Mouse (Mus musculus) adrenal gland, adult (tissue): Measurements from ENCODE around the gene Shank2.

Experiments
- DNase-seq, 2 experiments: peaks; one replicate each; pipeline ENCODE4 v3.0.0; 2022 to 2023; ENCODE audit warnings: low spot score in 1 of 2; ENCODE audit not compliant: inconsistent age in 2 of 2

The Shank2 gene

DNA sequence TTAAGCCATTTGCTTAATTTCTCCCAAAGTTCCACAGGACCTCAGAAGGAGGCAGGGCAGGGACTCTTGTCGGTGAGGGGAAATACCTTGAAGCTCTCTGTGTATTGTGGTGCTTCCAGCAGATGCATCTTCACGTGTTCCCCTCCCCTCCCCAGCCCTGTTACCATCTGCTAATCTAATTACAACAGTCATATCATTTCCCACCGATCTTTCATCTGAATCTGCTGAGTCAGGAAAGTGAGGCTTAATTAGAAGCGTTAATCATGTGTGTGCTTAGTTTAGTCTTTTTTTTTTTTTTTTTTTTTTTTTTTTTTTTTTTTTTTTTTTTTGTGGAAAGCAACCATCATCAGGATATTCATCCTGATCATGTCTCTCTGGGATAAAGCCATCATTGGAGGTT is 256.6 kb downstream of the Shank2 start:
- no peak for DNase-seq

DNA sequence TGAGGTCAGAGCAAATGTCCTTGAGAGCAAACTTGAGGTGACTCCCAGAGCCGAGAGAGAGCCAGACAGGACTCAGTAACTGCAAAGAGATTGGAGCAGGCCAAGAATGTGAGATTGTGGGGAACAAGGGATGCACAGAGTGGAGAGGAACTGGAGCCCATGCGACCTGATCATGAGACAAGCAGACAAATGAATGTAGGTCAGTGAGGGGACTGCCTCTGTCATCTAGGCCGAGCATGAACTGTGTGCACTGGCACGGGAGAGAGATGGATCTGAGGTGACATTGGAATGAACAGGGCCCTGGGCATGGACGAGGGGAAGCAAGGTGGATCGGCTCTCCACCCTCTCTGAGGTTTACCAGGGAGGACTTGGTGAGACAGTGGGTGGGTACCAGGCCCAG is 260.9 kb downstream of the Shank2 start:
- DNase-seq: peak in 1 of 2 experiments; percentile 47

DNA sequence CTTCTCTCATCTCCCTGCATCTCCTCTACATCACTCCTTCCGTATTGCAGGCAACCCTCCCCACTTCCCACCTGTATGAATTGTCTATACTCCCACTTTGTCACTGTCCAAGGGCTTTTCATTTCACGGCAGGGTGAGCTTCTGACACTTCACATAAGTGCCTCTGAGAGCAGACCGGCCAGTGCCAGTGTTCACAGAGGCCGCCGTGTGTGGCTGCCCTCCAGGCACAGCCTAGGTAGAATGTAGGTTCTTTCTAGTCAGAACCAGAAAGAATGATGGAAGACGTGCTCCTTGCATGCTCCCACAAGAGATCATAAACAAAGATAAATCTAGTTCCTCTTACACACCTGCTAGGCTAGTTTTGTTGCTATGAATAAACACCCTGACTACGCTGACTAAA is 265.0 kb downstream of the Shank2 start:
- no peak for DNase-seq

DNA sequence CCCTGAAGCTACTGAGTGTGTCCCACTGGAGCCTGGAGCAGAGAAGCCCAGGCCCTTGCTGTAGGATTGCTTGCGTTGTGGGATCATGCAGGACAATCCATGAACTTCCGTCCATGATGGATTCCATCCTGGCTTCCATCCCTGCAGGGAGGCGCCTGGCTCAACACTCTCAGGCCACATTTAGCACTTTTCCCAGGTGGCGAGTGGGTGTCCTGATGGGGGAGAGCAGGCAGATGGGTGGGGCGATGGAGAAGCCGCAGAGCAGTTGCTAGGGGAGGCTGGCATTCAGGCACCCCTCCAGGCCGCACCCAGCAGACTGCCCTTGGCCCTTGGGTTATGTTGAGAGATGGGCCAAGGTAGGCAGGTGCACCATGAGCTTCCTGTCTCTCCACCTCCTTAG is 266.6 kb downstream of the Shank2 start:
- no peak for DNase-seq

DNA sequence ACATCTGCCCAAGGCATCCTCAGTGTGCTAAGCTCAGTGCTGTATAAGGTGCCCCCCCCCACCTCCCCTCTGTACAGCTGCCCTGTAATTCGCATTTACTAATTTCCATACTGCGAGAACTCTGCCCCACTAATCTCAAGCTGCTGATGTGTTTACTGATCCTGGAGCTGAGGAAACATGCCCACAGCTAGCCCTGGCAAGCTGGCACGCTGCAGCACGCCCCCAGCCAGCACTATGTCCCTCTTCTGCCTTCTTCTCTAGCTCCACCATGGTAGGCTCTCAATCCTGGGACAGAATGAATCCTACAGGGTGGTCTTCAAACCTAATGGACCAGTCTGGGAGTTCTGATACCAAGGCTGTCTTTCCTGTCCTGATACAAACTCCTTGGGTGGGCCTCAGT is 267.1 kb downstream of the Shank2 start:
- no peak for DNase-seq

DNA sequence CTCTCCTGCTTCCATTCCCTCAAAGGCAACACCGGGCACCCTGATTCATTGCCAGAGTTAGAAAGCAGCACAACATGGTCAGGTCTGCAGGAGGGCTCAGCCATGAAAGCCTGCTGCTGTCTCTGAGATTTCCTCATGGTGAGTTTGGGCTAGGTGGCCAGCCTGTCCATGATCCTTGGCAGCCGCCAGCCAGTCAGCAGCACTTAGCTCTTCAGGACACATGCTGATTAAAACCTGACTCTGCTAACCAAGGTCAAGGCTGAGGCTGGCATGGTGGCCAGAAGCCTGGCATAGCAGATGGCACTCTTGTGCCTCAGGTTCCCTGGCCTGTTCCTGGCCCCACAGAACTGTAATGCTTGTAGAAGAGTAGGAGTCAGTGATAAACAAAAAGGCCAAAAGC is 269.3 kb downstream of the Shank2 start:
- no peak for DNase-seq

DNA sequence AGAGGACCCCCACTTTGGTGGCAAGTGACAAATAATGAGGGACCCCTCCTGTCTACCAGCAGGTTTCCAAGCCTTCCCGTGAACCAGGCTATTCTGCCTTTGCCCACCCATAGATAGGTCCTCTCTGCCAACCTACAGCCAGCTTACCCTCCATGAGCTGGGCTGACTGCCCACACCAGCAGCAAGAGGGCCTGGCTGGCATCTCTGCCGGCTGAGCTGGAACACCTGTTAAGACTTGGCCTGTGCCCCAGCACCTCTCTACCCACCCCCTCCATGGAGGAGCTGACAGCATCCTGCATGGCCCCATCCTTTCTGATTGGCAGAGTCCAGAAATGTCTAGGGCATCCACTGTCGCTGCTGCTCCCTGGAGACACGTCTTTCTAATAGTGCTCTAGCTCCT is 277.0 kb downstream of the Shank2 start:
- DNase-seq: no peak

DNA sequence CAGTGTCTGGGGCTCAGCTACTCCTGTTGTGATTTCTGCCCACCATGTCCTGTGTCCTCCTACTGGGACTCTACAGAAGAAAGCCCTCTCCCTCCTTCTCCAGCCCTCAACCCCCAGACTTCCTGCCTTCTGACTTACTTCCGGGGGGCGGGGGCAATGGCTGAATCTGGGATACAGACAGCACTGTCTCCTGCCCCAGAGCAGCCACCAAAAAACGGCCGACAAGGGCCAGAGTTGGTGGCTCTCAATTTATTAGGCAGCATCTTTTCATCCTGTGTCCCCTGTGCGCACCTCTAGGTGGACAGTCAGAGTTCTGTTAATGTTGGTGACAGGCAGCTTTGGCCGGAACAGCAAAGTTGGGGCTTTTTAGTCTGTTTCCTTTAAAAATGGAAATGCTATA is 282.0 kb downstream of the Shank2 start:
- DNase-seq: peak in 1 of 2 experiments; percentile 32

DNA sequence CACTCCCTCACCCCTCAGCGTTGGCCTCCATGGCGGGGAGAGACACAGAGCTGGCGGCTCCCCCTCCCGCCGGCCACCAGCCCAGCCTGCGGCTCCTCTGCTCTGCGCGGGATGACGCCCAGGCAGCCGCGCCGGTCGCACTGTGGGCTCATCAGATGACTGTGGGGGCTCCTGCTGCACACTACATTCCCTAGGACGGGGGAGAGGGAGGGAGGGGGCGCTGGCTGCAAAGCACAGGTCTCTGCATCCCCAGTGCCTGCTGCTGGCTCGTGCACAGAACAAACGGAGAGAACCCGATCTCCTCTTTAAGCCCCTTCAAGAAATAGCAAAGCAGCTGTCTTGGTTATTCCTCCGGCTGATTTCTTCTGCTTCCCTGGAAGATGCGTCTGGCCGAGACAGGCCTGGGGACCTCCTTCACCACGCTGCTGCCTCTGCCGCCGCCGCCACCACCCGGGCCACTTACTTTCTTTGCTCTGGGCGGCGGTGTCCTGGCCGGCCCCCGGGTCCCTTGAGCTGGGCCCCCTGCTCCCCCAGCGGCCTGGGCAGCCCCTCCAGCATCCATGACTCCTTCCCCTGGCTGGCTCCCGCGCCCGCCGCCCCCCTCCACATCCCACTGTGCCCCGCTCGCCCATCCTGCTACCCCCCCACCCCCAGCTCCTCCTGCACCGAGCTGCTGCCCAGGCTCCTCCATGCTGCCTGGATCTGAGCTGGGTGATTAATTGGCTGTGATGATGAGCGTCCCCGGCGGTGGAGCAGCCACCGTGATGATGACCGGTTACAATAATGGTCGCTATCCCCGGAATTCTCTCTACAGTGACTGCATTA is 282.7 kb downstream of the Shank2 start:
- DNase-seq: peak; percentile 20 to 43

DNA sequence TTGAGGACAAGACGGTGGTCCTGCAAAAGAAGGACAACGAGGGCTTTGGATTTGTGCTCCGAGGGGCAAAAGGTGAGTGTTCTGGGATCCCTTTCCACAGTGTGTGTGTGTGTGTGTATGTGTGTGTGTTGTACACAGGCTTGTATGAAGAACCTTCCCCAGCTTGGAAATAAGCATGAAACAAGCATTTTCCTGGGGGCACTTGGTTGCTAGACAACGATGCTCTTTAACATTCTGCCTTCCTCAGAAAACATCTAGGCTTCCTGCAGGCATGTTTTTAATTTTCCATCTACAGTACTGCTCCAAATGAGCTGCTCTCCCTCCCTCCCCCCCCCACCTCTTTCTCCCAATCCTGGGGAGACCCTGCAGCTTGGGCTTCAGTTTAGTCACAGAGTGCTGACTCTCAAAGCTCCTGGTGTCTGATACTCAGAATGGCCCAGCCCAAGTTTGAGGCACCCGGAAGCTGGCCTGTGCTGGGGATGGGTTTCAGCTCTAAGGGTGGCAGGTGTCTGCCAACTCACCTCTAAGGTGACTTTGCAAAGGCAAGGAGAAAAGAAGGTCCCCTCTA is 283.4 kb downstream of the Shank2 start:
- no peak for DNase-seq

DNA sequence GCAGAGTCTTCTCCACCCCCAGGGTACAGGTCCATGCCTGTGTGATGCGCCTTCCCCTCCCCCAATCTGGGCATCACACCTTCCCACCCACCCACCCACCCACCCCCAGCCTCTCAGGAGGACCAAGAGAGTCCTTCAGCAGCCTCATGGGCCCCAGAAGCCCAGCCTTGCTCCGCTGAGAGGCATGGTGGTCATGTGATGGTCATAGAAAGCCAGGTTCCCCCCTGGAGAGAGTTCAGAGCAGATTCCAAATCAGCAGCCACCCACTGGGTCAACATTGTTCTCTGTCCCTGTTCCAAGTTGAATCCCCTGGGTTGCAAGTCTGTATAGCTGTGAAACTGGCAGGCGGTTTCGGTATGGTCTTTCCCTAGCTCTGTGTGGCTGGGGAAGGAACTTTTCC is 284.2 kb downstream of the Shank2 start:
- no peak for DNase-seq

DNA sequence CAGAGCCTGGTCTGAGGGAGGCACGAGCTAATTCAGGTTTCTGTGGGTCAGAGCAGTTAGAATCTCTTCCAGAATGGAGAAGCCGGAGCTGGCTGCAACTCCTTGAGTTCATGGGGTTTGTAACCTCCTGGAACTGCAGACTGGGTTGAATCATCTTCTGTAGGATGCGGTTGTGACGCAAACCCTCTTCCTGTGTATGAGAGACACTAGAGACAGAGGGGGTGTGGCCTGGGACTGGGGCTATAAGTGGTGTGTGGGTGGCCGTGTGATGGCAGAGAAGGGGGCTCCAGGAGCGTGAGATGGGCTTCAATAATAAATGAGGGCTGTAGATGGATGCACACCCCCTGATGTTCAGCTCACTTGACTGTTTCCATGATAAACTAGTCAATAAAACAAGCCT is 286.3 kb downstream of the Shank2 start:
- DNase-seq: no peak

DNA sequence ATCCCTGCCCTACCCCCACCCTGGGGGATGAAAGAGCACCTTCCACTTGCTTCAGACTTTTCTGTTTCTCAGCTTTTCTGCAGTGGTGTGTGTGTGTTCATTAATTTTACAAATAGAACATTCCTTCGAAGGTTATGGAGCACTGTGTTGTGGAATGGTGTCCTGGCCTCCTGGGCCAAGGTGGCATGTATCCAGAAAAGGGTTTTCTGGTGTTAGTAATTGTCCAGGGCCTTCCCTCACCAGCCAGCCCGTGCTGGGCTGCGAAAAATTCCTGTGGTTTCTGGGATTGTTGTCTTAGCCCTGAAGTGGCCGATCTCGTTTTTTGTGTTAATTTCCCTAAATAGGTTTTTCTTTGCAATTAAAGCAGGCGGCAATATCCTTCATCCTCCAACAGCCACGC is 289.8 kb downstream of the Shank2 start:
- DNase-seq: no peak

DNA sequence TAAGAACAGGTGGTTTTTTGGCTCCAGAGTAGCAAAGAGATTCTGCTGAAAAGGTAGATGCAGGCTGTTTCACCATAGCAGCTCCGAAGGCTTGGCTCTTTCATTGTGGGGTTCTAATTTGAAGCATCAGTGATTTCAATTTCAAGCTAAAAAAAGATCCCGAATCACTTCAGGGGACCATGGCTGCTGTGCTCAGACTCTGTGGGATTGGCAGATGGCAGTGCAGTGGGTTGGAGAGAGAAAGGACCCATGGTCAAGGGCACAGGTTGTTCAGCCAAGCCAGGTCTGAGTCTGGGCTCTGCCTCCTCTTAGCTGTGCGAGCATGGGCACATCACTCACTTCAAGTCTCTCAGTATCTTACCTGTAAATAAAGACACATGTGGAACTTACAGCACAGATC is 291.9 kb downstream of the Shank2 start:
- DNase-seq: no peak

DNA sequence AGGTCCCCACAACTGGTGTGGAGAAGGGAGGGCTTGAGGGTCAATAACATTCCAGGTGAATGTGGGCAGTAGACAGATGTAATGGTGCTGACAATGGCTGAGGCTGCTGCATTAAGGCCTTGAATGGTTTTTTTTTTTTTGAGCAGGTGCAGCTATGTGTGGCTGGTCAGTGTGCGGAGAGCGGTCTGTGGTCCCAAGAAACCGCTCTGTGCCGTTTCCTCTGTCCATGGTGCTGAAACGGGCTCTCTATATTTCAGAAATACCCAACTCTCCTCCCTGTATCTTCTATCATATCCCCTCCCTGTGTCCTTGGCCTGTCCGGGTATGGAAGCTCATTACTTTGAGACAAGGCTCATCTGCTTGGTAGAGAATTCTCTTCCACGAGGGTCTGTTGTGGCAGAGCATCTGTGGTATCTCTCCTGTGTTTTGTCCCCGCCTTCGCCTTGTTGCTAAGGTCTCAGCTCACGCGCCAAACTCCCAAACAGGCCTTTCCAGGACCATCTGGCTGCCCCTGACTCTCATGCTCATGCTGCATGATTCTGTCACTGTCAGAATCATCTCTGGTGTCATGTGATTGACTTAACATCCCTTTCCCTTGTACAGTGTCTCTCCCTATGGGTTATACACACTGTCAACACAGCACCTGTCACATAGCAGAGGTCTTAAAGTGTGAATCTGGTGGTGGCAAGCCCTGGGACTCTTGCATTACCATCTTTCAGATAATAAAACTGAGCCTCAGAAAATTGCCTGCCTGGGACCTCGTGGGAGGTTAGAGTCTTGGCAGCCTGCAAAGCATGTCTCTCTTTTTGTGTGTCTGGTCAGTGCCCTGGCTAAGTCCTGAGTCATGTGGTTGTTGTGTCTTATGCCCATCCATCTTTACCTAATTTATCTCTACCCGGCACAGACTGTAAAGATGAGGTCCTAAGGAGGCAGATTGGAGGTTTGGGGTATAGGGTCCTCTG is 292.8 kb downstream of the Shank2 start:
- peak; percentile 21 to 63 for DNase-seq

DNA sequence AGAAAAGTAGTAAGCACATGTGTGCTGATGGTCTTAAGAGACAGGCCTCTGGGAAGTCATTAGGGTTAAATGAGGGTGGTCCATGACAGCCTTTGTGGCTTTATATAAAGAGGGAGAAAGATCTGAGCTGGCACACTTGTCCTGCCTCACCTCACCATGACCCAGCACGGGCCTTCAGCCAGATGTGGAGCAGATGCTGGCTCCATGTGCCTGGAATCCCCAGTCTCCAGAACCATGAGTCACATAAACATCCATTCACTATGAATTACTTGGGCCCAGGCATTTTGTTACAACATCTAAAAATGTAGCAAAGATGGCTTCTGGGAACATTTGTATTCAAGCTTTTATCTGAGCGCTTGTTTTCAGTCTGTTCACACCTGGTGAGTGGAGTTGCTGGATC is 297.6 kb downstream of the Shank2 start:
- no peak for DNase-seq

DNA sequence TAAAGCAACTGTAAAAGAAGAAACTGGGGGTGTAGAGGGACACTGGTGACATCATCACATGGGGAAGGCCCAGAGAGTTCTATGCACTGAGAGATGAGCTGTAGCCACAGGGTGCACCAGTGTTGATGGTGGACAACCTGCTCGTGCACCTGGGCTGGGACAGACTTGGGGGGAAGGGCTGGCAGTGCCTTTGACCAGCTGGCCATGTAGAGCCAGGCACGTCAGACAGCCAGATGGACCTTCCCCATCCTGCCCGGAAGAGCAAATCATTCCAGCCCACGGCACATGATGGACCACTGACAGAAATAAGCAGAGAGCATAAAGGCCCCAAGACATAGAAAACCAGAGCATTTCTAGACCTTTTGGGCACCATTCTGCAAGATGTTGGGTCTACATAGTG is 299.9 kb downstream of the Shank2 start:
- DNase-seq: no peak

DNA sequence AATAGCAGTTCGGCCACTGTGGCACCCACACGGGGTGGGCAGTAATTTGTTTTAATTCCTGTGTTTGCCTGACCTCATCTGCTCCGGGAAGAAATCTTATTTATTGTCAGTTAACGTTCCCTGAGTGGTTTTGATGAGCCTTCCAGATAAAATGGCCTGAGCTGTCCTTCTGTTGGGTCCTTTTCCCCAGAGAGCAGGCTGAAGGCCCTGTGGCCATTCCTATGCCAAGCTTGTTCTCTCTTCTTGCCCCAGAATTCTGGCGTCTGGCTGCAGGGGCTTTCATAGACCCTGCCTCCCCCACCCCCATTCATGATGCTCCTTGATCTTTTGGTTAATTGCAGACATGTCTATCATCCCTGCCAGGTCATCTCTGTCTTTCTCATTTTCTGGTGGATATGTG is 300.8 kb downstream of the Shank2 start:
- no peak for DNase-seq

DNA sequence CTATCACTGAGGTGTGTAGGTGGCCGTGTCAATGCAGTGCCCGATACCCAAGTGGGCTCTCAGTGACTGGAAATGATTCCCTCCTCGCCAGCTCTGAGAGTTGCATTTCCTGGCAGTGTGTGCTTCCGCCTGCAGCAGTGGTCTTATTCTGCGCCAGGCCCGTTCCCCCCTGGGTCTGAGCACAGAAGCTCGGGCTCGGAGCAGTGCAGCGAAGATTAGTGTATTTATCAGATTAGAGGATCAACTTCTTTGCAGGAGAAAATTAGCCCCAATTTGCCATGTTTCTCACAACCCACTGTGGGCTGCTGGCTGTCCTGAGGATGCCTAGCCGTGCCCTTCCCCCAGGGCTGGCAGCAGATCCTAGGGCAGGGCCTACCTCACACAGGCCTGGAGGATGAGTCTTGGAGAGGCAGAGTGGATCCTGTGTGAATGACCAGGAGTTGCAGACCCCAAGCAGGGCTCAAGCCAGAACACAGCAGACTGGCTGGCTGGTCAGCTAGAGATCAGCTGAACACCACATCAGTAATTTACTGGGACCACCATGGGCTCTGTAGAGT is 306.2 kb downstream of the Shank2 start:
- no peak for DNase-seq

DNA sequence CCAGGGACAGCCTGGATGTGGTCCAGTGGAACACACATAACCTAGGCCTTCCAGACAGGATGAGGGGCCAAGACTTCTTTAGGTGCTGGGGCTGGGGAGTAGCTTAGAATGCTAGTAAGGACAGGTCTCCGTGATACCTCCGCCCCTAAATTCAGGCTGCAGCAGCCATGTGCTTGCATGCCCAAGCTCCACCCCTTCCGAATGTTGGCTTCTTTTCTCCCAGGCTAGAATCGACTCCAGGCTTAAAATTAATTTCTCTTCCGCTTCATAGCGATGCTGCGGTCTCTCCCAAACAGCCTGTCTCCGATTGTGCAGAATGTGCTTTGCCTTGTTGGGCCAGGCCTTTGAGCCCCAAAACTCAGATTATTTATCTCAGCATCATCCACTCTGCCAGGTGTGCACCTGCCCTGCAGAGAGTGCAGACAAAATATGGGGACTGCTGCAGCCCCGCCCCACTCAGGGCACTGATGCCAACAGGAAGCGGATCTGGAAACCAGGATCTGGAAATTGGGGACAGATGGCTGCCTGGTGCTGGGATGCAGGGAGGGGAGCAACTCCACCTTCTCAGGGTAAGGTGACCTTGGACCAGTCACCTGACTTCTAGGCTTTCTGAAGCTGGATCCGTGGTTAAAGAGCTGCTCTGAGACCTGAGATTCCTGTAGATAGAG is 312.8 kb downstream of the Shank2 start:
- DNase-seq: no peak

DNA sequence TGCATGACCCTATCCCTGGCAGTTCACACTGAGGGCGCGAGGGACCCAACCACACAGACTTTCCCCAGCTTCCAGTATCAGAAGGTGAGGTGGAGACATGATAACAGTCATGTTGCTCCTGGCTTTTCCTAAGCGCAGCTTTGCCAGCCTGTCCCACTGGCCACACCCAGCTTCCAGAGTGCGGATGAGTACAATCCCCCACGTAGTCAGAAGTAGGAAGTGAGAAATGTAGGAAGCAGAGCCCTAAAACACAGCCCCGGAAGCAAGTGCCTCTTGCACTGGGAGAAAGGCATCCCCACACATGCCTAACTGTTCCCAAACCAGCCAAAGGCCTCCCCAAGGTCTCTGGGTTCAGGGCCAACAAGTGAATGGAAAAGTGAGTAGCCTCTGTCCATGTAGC is 314.5 kb downstream of the Shank2 start:
- no peak for DNase-seq
